Comparison of ENCODE assay signal across 9 mouse cellular contexts in the genomic region with DNA sequence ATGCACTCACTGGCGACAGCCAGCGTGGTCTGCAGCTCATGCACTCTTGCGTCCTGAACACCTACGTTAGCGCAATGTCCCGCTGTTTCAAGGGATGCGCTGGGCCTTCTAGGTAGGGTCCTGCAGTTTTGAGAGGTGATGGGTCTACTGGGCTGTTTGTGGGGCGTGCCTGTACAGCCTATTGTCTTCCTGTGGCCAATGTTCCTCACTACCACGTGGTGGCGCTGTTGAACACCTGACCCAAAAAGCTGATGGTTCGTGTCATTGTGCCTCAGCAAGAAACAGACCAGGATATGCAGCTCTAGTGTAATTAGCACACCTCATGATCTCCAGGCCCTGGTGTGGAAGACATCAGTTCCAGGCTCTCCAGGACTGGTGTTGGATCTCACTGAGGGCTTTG. TPM values are rescaled to one million over a fixed set of nuclear protein-coding genes. Genes with fewer than 3 reads are reported as not detected.
DNase-seq lines count a peak whose midpoint lies in the region; ATAC-seq lines count a peak whose summit lies in the region.
"Had no signal": no experiment of that assay in that cellular context is flagged by ENCODE, and none has a peak within 500 bp of the region (broad histone marks: within the 10 kb centered on the region; RNA-seq: fewer than 3 reads in every experiment).

No protein-coding gene starts in this region.

- no peaks in the 10 kb centered on the region for H3K36me3 ChIP-seq in embryonic facial prominence, embryonic 10.5 days (replicated peaks)
- H3K36me3 ChIP-seq in hindbrain, embryonic 13.5 days = no peaks in the 10 kb centered on the region
- no peaks in the 10 kb centered on the region for H3K36me3 ChIP-seq in midbrain, embryonic 14.5 days (ENCODE audit: control insufficient read depth, insufficient read depth, low read length)

- ATAC-seq in hindbrain, embryonic 13.5 days (ENCODE audit: low FRiP score) = no peak
- ATAC-seq in midbrain, embryonic 14.5 days (ENCODE audit: low FRiP score, low TSS enrichment) = no peak

- H3K4me3 ChIP-seq in embryonic facial prominence, embryonic 10.5 days = no peak overlapping the region
- no peak overlapping the region for H3K4me3 ChIP-seq in hindbrain, embryonic 13.5 days
- no peak overlapping the region for H3K4me3 ChIP-seq in midbrain, embryonic 14.5 days (replicated peaks; ENCODE audit: low read depth, low read length)

- H3K4me1 ChIP-seq in embryonic facial prominence, embryonic 10.5 days = peaks cover 21% of the 10 kb centered on the region
- H3K4me1 ChIP-seq in hindbrain, embryonic 13.5 days (replicated peaks) = peaks cover 26% of the 10 kb centered on the region
- 0 out of 2 replicates have a peak, but pooled peaks cover 6% of the 10 kb centered on the region for H3K4me1 ChIP-seq in midbrain, embryonic 14.5 days (ENCODE audit: control insufficient read depth, insufficient read depth, low read length)

- H3K9ac ChIP-seq in hindbrain, embryonic 13.5 days = no peak overlapping the region
- no peak overlapping the region for H3K9ac ChIP-seq in midbrain, embryonic 14.5 days (replicated peaks; ENCODE audit: low read length)

- DNase-seq in ovary, postnatal 36 days (ENCODE audit: low spot score) = peak; percentile 51
- DNase-seq in ovary, postnatal 10 days (ENCODE audit: low spot score) = no peak
- peak; percentile 80 for DNase-seq in adrenal gland, postnatal 14 days
- peak; percentile 66 for DNase-seq in embryonic facial prominence, embryonic 10.5 days (ENCODE audit: low spot score)
- DNase-seq in layer of hippocampus, postnatal 36 days = peak; percentile 26 to 40
- peak; percentile 70 for DNase-seq in midbrain, embryonic 14.5 days
- DNase-seq in thymus, postnatal 10 days (ENCODE audit: low spot score in 2 of 2) = peak; percentile 24 to 64

- no peak overlapping the region; the same call in 1 of the 2 replicates for H3K27ac ChIP-seq in embryonic facial prominence, embryonic 10.5 days (replicated peaks)
- peak overlapping the region; percentile 8; the same call in 1 of the 2 replicates for H3K27ac ChIP-seq in hindbrain, embryonic 13.5 days
- H3K27ac ChIP-seq in midbrain, embryonic 14.5 days (replicated peaks; ENCODE audit: low read depth, low read length) = no peak overlapping the region

- WGBS in embryonic facial prominence, embryonic 10.5 days = 15% methylated on average over 11 of the region's 11 CpGs
- 19% methylated on average over 11 of the region's 11 CpGs for WGBS in hindbrain, embryonic 13.5 days
- 20% methylated on average over 11 of the region's 11 CpGs for WGBS in midbrain, embryonic 14.5 days

- H3K9me3 ChIP-seq in embryonic facial prominence, embryonic 10.5 days = no peaks in the 10 kb centered on the region
- H3K9me3 ChIP-seq in hindbrain, embryonic 13.5 days = no peaks in the 10 kb centered on the region
- H3K9me3 ChIP-seq in midbrain, embryonic 14.5 days (ENCODE audit: control insufficient read depth, low read length) = no peaks in the 10 kb centered on the region

- no peak overlapping the region for H3K4me2 ChIP-seq in hindbrain, embryonic 13.5 days
- H3K4me2 ChIP-seq in midbrain, embryonic 14.5 days (ENCODE audit: low read length) = no peak overlapping the region

- peaks cover 11% of the 10 kb centered on the region for H3K27me3 ChIP-seq in embryonic facial prominence, embryonic 10.5 days (replicated peaks; ENCODE audit: low read depth, poor library complexity, severe bottlenecking)
- H3K27me3 ChIP-seq in hindbrain, embryonic 13.5 days = peaks cover 12% of the 10 kb centered on the region; the same call in 1 of the 2 replicates
- no peaks in the 10 kb centered on the region for H3K27me3 ChIP-seq in midbrain, embryonic 14.5 days (ENCODE audit: control insufficient read depth, insufficient read depth, low read length)

RNA-seq across cellular contexts. Expression of gene Lbp, which starts 21.7 kb away (rescaled TPM):
- 19.6 and 34.2 TPM in 2 replicates for total RNA-seq in adrenal gland, postnatal 14 days (2021)
- polyA plus RNA-seq in embryonic facial prominence, embryonic 10.5 days (2016; fragmentation: Nextera tagmentation; extraction: Ambion mirVana) = 1.9 and 3.4 TPM in 2 replicates
- polyA plus RNA-seq in hindbrain, embryonic 13.5 days (2015; fragmentation: Nextera tagmentation; extraction: Ambion mirVana) = 2.6 and 2.8 TPM in 2 replicates
- total RNA-seq in layer of hippocampus, postnatal 36 days (2021) = 1 to 10 TPM in 1 of 2 experiments, under 1 TPM in 1; 1.00 to 3.9 TPM
- polyA plus RNA-seq in midbrain, embryonic 14.5 days (2014; fragmentation: Nextera tagmentation; extraction: Ambion mirVana) = 1.2 and 2.2 TPM in 2 replicates

RNA-seq across cellular contexts. Expression of gene Bpi, which starts 26.7 kb away (rescaled TPM):
- total RNA-seq in adrenal gland, postnatal 14 days (2021) = not detected in 2 replicates
- polyA plus RNA-seq in embryonic facial prominence, embryonic 10.5 days (2016; fragmentation: Nextera tagmentation; extraction: Ambion mirVana) = not detected in 2 replicates
- not detected in 2 replicates for polyA plus RNA-seq in hindbrain, embryonic 13.5 days (2015; fragmentation: Nextera tagmentation; extraction: Ambion mirVana)
- not detected for total RNA-seq in layer of hippocampus, postnatal 36 days (2021)
- polyA plus RNA-seq in midbrain, embryonic 14.5 days (2014; fragmentation: Nextera tagmentation; extraction: Ambion mirVana) = not detected in 2 replicates
- polyA plus RNA-seq: stomach, embryonic 14.5 days had no signal

RNA-seq across cellular contexts. Expression of gene D630003M21Rik, which starts 55.5 kb away (rescaled TPM):
- 2.0 and 2.4 TPM in 2 replicates for total RNA-seq in adrenal gland, postnatal 14 days (2021)
- polyA plus RNA-seq in embryonic facial prominence, embryonic 10.5 days (2016; fragmentation: Nextera tagmentation; extraction: Ambion mirVana) = 3.1 TPM in 2 replicates
- 2.0 and 3.1 TPM in 2 replicates for polyA plus RNA-seq in hindbrain, embryonic 13.5 days (2015; fragmentation: Nextera tagmentation; extraction: Ambion mirVana)
- 1 to 10 TPM; 3.6 to 3.7 TPM for total RNA-seq in layer of hippocampus, postnatal 36 days (2021)
- polyA plus RNA-seq in midbrain, embryonic 14.5 days (2014; fragmentation: Nextera tagmentation; extraction: Ambion mirVana) = 0.97 and 1.4 TPM in 2 replicates
